Mouse (Mus musculus) cortical plate, adult 2 months (tissue): ENCODE results near the gene Tor4a.

Experiments
- CTCF ChIP-seq: fragments of 200-500 bp; IDR thresholded peaks from 2 replicates; pipeline ENCODE4 v1.5.1; 2011; ENCODE audit warnings: mild to moderate bottlenecking, control low read depth, low read length; ENCODE audit not compliant: insufficient read depth; ENCODE audit errors: extremely low read depth
- POLR2A ChIP-seq: fragments of 200-500 bp; IDR thresholded peaks from 2 replicates; pipeline ENCODE4 v1.6.1; 2011; ENCODE audit warnings: mild to moderate bottlenecking, low read length, control low read depth; ENCODE audit not compliant: insufficient read depth; ENCODE audit errors: extremely low read depth

GRCm38 (mm10) chr2:25180973-25181890, 15.5 kb downstream of the Tor4a start:
- TF ChIP-seq POLR2A (no peak), CTCF (no peak)
